Mouse (Mus musculus) kidney, postnatal 36 days (tissue): ENCODE results near the gene Efna5.

ENCODE experiments used
- DNase-seq, 2 experiments: peaks; one replicate each; pipeline ENCODE4 v3.0.0; 2021 to 2022; ENCODE audit warnings: mixed read lengths in 2 of 2

The Efna5 gene

GRCm38 (mm10) chr17:62651696-62652095 lies 229.4 kb downstream of the Efna5 start:
- no peak for DNase-seq

DNA sequence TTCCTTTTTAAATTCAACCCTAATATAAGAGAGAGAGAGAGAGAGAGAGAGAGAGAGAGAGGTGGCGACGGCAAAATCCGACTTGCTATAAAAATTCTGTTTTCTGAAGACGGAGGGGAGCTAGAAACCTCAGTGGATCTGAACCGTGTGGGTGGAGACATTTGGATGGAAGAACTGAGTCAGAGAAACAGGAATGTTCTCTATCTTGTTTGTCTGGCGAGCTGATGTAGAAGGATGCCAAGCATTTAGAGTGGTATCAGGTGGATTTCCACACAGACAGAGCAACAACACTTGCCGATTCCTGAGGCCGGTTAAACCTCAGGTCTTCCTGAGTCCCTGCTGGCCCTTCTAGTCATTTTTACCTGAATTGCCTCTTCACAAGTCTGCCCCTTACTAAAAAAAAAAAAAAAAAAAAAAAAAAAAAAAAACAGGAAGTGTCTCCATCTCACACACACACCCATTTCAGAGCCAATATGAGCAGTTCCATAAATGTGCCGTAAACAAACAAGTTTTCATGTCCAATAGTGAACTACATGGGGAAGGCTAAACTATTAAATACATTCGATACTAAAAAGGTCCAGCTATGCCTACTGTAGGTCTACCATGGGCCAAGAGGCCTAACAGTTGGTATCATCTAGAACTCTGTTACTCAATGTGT lies 231.7 kb downstream of the Efna5 start:
- no peak for DNase-seq

DNA sequence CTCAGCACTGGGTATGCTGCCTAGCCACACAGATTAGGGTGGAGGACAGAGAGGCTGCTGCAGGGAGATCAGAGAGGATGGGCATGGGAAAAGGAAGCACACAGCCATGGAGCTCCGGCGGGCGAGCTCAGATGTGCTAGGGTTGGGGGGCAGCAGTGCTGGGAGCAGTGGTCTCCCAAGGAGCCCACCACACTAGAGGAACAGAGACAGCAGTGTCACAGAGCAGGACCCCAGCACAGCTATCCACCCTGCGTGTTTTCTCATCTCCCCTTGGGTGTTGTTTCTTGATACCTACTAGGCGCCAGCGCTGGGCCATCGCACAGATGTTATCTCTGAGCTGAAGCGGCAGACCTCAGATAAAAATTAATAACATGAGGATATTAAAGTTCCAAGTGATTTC lies 234.3 kb downstream of the Efna5 start:
- DNase-seq: no peak

- no peak for DNase-seq
Observed at GRCm38 (mm10) chr17:62642447-62643145, 238.5 kb downstream of the Efna5 start.

DNA sequence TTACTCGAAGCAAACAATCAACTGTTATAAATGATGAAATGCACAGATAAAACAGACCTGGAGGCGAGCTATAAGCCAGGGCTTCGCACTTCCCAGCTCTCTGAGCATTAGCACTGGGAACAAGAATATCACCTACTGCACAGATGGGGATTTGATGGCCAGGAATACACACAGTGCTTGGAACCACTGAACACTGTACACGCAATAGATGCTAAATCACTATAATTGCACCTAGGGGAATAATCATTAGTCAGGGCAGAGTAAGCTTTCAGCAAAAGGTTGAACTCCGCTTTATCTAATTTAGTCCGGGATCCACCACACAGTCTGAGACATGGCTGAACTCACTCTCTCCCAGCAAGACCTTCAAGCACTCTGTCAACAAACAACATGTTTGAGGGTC lies 240.5 kb downstream of the Efna5 start:
- no peak for DNase-seq

DNA sequence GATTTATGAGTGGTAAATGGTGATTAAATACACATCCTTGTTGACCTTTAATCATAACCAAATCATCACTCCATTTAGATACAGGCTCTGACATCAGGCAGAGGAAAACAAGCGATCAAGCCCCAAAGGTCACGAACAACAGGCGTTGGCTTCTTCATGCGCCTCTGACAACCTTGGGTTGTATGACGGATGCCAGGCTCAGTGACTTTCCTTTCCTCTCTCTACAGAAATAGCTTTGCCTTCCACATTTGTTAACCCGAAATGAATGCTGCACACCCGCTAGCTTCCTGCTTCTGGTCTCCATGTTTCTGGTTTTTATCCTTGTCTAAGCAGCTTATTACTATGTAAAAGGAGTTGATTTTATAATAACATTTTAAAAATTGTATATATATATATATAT lies 244.2 kb downstream of the Efna5 start:
- DNase-seq: no peak

GRCm38 (mm10) chr17:62634937-62635336 lies 246.2 kb downstream of the Efna5 start:
- DNase-seq: no peak

DNA sequence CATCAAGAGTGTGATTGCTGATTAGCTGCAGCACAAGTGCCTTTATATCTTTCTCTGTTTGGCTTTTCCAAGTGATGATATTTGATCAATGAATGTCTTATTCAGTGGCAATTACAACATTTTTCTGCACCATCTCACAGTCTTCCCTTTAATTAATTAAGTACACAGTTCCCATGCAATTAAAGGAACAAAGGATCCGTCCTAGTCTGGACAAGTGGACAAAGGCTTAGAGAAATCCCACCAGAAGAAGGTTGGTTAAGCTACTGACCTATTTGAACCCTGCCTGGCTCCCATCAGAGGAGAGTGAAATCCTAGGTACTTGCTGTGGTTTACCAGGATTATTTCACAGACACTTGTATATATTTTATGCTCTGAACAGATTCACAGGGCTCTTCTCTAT lies 252.6 kb downstream of the Efna5 start:
- no peak for DNase-seq

DNA sequence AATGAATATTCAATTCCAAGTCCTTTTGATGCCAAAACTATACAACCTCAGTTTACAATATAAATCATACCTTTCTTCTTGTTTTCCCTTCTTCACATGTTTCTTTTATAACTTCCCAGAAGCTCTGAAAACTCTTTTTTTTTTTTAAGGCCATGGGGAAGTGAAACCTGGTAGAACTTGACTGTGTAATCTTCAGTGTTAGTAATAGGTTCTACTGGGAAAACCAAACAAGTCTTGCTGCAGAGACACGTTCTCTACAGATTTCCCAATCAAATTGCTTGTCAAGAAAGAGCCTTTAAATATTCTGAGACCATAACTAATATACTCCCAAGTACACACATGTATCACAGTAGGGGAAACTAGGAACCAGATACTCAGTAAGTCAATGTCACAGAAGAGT lies 253.6 kb downstream of the Efna5 start:
- no peak for DNase-seq

GRCm38 (mm10) chr17:62625646-62626020 lies 255.5 kb downstream of the Efna5 start:
- no peak for DNase-seq

- DNase-seq: no peak
Observed at GRCm38 (mm10) chr17:62624804-62625645, 256.1 kb downstream of the Efna5 start.

- no peak for DNase-seq
Observed at GRCm38 (mm10) chr17:62623224-62623623, 257.9 kb downstream of the Efna5 start.

GRCm38 (mm10) chr17:62622481-62622880 lies 258.6 kb downstream of the Efna5 start:
- no peak for DNase-seq

DNA sequence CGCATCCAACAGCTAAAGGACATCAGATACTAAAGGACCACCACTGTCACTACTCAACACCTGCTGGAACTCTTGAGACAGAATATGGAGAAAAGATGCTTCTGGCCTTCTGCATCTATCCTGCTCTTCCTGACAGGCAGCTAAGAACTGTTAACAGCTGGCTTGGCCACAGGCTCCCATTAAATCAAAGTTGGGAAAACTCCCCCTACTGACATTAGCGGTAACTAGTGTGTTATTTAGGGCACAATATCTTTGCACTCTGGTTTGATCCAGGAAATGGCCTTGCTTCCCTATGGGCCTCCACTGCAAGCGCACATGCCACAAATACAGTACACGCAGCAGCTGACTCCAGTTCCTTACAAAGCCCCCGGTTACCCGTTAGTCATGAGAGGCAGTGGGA lies 266.0 kb downstream of the Efna5 start:
- no peak for DNase-seq

GRCm38 (mm10) chr17:62614708-62615107 lies 266.4 kb downstream of the Efna5 start:
- no peak for DNase-seq

GRCm38 (mm10) chr17:62614237-62614636 lies 266.9 kb downstream of the Efna5 start:
- DNase-seq: no peak

DNA sequence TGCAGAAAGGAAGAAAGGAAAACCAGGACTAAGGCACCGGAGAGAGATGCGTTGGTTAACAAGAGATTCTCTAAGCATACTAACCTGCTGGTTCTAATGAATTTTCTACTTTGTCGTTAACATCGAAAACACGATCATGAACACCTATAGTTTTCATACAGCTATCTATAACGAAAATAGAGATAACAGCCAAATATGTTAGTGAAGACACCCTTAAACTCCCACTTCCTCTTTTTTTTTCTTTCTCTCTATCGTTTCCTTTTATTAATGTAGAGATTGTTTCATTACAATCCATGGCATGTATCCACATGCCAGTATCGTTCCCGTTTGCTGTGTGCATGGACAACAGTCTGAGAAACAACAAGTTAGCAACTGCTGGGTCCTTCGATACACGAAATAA lies 267.9 kb downstream of the Efna5 start:
- no peak for DNase-seq

- no peak for DNase-seq
Observed at GRCm38 (mm10) chr17:62608145-62608544, 273.0 kb downstream of the Efna5 start.

DNA sequence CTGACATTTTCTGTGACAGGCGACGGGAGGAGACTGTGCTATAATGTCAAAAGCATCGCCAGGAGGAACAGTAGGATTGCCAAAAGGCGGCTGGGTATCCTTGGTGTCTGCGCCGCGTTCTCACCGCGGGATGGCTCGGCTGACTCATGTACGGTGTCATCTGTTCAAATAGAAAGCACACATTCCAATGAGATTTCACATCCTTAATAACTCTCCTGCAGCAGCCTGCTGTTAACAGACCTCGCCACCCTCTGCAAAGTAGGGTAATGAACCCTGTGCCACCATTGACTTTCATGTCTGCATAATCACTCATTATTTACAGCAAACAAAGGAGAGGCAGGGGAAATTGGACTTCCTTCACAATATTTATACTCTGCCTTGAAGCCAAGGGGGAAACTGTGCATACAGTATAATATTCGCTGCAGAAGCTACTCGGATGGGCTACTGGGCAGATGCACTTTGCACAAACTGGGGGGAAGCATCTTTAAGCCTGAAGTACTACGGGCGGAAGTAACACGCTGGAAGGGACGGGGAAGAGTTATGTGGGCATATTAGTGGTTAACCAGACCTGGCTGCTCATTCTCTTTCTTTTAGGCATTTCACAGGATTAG lies 273.7 kb downstream of the Efna5 start:
- DNase-seq: no peak

- no peak for DNase-seq
Observed at GRCm38 (mm10) chr17:62606681-62607080, 274.4 kb downstream of the Efna5 start.

GRCm38 (mm10) chr17:62604309-62604708 lies 276.8 kb downstream of the Efna5 start:
- no peak for DNase-seq

DNA sequence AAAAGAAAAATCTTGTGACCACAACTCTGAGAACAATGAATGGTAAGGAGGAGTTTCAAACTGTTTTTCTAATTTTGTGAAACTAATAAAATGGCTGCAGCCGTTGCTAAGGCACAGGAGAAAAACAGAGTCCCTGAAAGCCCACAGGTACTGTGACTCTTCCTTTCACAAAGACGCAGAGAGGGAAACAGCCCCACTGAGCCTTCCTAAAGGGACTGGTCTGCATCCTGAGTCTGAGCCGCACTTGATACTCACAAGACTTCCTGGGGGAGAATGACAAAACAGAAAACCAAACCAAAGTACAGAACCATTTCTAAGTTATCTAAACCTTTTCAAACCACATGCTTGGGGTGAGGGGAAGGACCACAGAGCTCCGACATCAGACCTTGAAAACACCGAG lies 277.5 kb downstream of the Efna5 start:
- DNase-seq: no peak

DNA sequence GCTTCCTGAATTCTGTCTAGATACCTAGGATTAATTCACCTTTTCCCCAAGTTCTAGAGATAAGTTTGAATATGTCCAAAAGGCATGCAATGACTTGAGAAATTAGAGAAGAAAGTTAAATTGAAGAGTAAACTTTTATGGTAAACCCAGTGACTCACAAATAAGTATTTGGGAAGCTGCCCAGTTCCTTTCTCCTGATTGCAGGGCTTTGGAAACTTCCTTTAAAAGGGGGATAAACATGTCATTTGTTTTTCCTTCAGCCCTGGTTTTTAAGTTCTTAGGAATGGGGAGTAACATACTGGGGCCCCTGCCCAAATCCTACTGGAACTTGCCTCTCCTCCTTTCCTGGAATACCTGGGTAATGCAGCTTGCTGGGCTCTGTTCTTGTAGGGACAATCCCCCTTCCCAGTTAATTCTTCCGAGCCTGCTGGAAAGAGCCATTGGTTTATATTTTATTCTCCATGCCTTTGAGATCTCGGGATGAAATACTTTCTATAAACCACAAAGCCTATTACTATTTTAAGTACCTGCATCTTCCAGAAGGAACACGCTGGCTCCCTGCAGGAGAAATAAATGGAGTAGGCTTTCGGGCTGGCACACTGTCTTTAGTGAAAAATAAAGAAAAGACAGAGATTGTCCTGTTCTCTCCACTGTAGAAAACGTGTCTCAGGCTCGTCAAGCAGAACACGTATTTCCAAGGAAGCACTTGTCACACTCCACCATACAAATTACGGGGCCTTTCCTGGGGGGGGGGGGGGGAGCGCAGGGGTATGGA lies 282.2 kb downstream of the Efna5 start:
- no peak for DNase-seq
